Mouse (Mus musculus) liver, postnatal 0 days (tissue): ENCODE measurements around the gene Cyth4.

Source experiments
- CTCF ChIP-seq: sonication (generic); IDR thresholded peaks from 2 replicates; pipeline ENCODE4 v1.5.1; 2016; ENCODE audit warnings: antibody characterized with exemption, low read depth
- EP300 ChIP-seq: IDR thresholded peaks from 2 replicates; pipeline ENCODE4 v1.6.1; 2016; ENCODE audit warnings: antibody characterized with exemption, low read depth, mild to moderate bottlenecking

- TF ChIP-seq CTCF (peak; percentile 52), EP300 (no peak)
Measured at GRCm38 (mm10) chr15:78595468-78595867, 1.4 kb upstream of the Cyth4 start.
